Mouse (Mus musculus) ovary, postnatal 36 days (tissue): ENCODE data around the gene Slc12a9.
A peak's percentile ranks its signal among the peaks of the same experiment; 100 is the strongest.
"Not testable (repeated sequence)": the region's sequence is repeated elsewhere in the genome, so short reads cannot be mapped to it uniquely, and the experiment has no call there.

Source experiments
- DNase-seq: peaks from one replicate; pipeline ENCODE4 v3.0.0; 2022; ENCODE audit warnings: low spot score, mixed read lengths

Gene Slc12a9

GRCm38 (mm10) chr5:137287953-137288743 lies 45.2 kb downstream of the Slc12a9 start:
- no peak for DNase-seq

DNA sequence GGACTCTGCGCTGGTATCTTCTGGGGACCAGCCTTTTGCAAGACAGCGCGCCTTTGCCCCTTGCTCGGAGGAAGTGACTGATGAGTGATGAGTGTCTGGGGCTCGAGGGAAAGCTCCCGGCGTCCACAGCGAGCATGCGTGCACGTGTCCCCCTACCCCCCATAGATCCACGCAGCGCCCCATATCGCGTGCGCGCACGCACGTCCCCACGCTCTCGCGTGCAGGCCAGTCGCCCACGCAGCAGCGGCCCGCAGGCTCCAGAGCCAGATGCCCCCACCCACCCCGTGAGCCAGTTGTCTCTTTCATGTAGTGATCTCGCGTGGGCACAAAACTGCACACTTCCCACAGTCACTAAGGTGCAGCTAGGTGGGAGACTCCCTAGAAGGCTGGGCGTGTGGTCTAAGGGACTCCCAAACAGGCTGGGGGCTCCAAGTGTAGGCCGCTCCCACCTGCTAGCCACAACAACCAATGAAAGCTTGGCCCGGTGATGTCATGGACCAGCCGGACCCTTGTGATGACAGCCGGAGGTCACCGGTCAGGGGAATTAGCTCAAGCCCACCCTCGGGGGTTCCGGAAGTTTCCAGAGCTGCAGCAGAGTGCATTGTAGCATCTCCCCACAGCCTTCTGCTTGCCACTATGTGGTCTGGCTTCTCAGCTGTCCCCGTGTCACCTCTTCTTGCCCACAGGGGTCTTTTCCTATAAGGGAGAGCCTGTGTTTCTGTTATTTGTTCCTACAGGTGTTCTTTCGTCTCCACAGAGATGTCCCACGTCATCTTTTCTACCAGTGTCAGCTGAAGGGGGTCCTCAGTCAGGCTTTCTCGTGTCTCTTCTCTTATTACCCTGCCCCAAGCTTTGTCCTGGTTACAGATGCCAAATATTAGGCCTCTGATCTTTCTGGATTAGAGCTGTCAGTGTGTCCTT lies 46.1 kb downstream of the Slc12a9 start, which contains the start of gene Ache:
Gene Ache, plus strand, starts transcription at position 488 of the 921 bp plus-strand sequence.
- no peak for DNase-seq

DNA sequence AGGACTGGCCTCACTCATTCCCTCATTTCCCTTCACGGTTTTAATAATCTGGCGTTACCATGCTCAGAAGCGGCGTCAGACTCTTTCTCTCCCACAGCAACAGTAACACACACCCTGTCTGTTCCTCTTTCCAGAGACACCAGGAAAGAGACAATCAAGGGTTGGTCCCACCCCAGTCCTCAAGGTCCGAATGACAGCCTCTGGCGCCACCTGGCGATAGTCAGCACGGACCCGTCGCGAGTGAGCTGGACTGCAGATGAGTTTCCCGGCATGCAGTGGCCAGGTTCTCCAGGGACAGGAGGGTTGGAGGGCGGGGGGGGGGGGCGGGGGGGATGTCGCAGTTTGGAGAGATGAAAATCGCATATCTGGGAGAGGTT lies 46.8 kb downstream of the Slc12a9 start:
- DNase-seq = peak; percentile 84

GRCm38 (mm10) chr5:137285986-137286385 lies 47.4 kb downstream of the Slc12a9 start:
- no peak for DNase-seq

DNA sequence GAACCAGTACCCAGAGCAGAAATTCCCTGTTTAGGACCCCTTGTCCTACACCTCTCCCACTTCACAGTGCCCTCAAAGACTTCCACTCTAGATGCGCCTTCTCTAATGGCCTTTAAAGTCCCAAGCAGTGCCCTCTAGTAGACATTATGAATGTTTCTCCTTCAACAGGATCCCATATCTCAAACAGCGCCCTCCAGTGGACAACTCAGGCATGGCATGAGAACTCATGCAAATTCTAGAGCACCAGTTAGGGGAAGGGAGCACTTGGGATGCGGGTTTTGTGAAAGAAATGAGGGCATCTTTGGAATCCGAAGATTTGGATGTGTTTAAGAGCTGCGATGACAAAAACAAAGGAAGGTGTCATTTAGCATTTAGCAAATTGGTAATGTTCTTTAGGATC lies 48.4 kb downstream of the Slc12a9 start:
- no peak for DNase-seq

- DNase-seq = not testable (repeated sequence)
These were observed 49.0 kb downstream of the Slc12a9 start for GRCm38 (mm10) chr5:137284411-137284810.

DNA sequence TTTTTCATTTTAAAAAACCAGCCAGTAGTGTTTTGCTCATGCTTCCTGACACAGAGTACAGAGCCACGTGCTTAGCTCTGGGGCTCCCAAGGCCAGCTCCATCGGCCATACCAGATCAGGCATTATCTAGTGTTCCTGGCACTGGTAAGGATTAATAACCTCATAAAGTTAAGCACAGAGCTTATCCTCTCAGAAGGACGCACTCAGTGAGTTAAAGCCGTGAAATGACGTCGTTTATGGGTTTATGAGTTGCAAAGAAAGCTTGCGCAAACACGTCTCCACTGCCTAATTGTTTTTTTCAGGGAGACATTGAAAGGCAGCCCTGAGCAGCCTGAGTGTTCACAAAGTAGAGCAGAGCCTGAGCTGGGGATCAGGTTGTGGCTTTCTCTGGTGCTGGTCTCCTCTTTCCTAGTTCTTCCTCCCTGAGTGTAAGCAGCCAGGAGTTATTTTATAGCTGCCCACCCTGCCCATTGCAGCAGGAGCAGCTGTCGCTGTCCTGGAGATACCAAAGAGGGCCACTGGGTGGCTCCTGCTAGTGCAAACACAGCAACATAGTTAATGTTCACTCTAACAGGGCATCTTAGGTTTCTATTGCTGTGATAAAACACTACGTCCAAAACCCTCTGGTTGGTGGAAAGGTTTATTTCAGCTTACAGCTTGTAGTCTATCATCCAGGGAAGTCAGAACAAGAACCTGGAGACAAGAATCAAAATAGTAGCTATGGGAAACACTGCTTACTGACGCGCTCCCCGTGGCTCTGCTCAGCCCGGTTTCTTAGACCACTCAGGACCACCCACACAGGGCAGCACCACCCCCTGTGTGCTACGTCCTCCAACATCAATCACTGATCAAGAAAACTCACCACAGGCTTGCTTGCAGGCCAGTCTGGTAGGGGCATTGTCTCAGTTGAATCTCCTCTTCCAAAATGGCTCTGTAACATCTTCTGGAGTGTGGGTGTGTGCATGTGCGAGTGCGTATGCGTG lies 55.7 kb downstream of the Slc12a9 start:
- DNase-seq = no peak

DNA sequence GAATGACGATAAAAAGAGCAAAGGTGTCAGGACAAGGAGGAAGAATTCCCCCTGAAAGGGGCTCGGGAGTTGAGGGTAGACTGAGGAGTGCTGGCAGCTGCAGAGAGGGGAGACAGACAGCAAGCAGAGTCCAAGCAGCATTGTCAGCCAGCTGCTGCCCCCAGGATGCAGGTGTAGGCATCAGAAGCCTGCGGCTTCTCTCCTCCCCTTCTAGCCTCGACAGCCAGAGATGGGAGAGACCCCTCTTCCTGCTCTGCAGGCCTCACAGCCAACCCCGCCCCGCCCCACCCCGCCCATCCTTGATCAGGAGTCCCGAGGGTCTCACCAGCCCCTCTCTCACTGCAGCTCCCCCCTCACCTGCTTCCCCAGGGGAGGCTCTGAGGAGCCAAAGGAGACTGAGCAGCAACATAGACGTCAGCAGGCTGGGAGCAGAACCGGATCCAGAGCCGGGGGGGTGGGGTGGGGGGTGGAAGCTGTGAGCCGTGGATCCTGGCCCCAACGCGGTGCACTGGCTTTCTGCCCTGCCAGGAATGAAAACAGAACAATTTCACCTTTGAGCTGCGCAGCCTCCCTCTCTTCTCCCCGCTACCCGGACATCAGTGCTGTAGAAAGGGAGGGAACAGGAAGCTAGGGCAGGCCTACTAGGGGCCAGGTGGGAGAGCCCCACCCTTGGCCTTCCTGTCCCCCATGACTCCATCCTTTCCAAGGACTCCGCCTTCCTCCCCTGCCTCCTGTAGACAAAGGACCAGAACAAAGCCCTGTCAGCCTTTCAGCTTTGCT lies 65.1 kb downstream of the Slc12a9 start:
- DNase-seq = no peak

DNA sequence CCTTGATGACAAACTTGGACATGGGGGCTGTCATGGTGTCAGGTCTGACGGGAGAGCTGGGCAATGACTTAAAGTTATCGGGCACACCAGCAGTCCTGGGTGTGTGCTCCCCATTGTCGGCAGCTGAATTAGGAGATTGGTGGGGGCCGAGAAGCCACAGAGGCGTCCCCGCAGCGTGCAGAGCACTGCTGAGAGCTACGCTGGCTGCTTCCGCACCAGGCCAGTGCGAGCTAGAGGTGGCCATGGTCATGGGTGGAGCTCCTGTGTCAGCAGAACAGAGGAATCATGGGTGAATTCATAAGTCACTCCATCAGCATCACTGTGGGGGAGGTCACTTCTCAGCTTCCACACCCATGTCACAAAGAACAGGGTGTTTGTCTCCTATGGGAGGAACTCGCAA lies 68.6 kb downstream of the Slc12a9 start:
- DNase-seq = no peak
